Mouse (Mus musculus) E14TG2a.4 (cell line): ENCODE measurements around the gene Sufu.

ENCODE experiments used
- CTCF ChIP-seq: conservative IDR thresholded peaks from 2 replicates; pipeline ENCODE4 v1.5.1; 2014; ENCODE audit warnings: low read length
- NANOG ChIP-seq: IDR thresholded peaks from 2 replicates; pipeline ENCODE4 v1.6.1; 2014; ENCODE audit warnings: borderline replicate concordance, low read length, mixed read lengths

- TF ChIP-seq CTCF: peak; percentile 47
- no peak for TF ChIP-seq NANOG
Measured at GRCm38 (mm10) chr19:46538213-46538612, 141.5 kb downstream of the Sufu start.
